Mouse (Mus musculus): ENCODE measurements around the gene Fam118b. TPM values are rescaled to one million over a fixed set of nuclear protein-coding genes. Genes with fewer than 3 reads are reported as not detected.

Fam118b gene
- polyA plus RNA-seq, 1 experiment from 2014 or later: 74.9 TPM

DNA sequence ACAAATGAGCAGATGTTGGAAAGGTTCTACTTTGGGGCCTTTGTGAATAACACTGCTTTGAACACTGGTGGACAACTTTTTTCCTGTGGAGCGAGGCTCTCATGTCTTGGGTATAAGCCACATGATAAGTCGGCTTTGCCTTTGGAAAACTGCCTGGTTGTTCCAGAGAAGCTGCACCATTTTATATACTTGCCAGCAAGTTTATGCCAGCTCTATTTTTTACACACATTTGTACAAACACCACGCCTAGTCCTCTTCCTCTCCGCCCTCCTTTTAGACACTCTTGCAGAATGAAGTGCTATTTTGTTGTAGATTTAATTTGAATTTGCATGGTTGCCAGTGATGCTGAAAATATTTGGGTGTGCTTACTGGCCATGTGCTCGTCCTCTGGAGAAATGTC lies 25.9 kb upstream of the Fam118b start:
- ATAC-seq (ENCODE audit: insufficient read depth, low FRiP score, low TSS enrichment) (no peak), DNase-seq (ENCODE audit: low spot score) (no peak)
- H3K4me3 ChIP-seq (ENCODE audit: low read depth, low read length): no peak overlapping the region
- H3K36me3 ChIP-seq (ENCODE audit: control insufficient read depth, insufficient read depth, low read length): no peaks in the 10 kb centered on the region
- H3K27me3 ChIP-seq (ENCODE audit: control insufficient read depth, insufficient read depth, low read length): peaks cover 4% of the 10 kb centered on the region; the same call in 1 of the 2 replicates
- H3K4me2 ChIP-seq (ENCODE audit: low read depth): no peak overlapping the region
- no peaks in the 10 kb centered on the region for H3K4me1 ChIP-seq (ENCODE audit: control insufficient read depth, insufficient read depth, low read length)
- H3K9ac ChIP-seq (ENCODE audit: low read length): no peak overlapping the region
- H3K9me3 ChIP-seq (ENCODE audit: control insufficient read depth, low read length): no peaks in the 10 kb centered on the region
- 84% methylated on average over 5 of the region's 5 CpGs for WGBS
- H3K27ac ChIP-seq (ENCODE audit: low read depth, low read length): no peak overlapping the region

DNA sequence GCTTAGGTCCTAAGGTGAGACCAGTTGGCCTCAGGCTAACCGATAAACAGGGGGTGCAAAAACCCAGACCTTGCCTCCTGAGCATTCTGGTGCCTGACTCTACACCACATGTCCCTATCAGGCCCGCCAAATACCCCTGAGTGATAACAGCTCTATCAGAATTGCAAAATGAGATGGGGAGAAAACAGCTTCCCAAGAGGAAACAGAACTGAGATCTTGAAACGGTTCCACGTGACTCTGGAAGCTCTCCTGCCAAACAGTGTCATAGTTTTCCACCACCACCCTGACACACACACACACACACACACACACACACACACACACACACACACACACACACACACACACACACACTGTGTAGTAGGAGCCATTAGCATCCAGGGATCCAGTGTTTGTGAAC lies 23.3 kb upstream of the Fam118b start:
- Histone ChIP-seq H3K27me3 (ENCODE audit: control insufficient read depth, insufficient read depth, low read length) (peaks cover 4% of the 10 kb centered on the region; the same call in 1 of the 2 replicates), H3K36me3 (ENCODE audit: control insufficient read depth, insufficient read depth, low read length) (no peaks in the 10 kb centered on the region), H3K4me3 (ENCODE audit: low read depth, low read length) (no peak overlapping the region), H3K9ac (ENCODE audit: low read length) (no peak overlapping the region), H3K4me1 (ENCODE audit: control insufficient read depth, insufficient read depth, low read length) (no peaks in the 10 kb centered on the region), H3K9me3 (ENCODE audit: control insufficient read depth, low read length) (no peaks in the 10 kb centered on the region), H3K4me2 (ENCODE audit: low read depth) (no peak overlapping the region), H3K27ac (ENCODE audit: low read depth, low read length) (no peak overlapping the region)
- no peak for DNase-seq (ENCODE audit: low spot score)
- WGBS: 82% methylated on average over 4 of the region's 4 CpGs
- no peak for ATAC-seq (ENCODE audit: insufficient read depth, low FRiP score, low TSS enrichment)

DNA sequence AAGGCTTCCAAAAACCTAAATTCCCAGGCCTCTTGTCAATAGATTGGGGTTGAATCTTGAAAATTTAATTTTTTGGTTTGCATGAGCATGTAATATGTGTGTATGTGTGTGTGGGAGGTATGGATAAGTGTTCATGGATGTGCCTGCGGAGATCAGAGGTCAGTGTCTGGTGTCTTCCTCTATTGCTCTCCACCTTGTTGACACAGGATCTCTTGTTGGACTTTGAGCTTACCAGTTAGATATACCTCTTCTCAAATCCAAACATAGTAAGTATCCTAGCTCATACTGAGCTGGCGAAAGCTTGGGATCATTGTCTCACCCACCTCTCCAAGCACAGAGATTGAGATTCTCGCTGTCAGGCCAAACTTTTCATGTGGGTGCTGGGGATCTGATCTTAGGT lies 22.8 kb upstream of the Fam118b start:
- no peak overlapping the region for H3K27ac ChIP-seq (ENCODE audit: low read depth, low read length)
- H3K9me3 ChIP-seq (ENCODE audit: control insufficient read depth, low read length): no peaks in the 10 kb centered on the region
- no peak overlapping the region for H3K4me2 ChIP-seq (ENCODE audit: low read depth)
- no peaks in the 10 kb centered on the region for H3K36me3 ChIP-seq (ENCODE audit: control insufficient read depth, insufficient read depth, low read length)
- no peak overlapping the region for H3K4me3 ChIP-seq (ENCODE audit: low read depth, low read length)
- 95% methylated on average over 3 of the region's 3 CpGs for WGBS
- H3K4me1 ChIP-seq (ENCODE audit: control insufficient read depth, insufficient read depth, low read length): no peaks in the 10 kb centered on the region
- H3K27me3 ChIP-seq (ENCODE audit: control insufficient read depth, insufficient read depth, low read length): peaks cover 4% of the 10 kb centered on the region; the same call in 1 of the 2 replicates
- ATAC-seq (ENCODE audit: insufficient read depth, low FRiP score, low TSS enrichment) (no peak), DNase-seq (ENCODE audit: low spot score) (no peak)
- H3K9ac ChIP-seq (ENCODE audit: low read length): no peak overlapping the region

DNA sequence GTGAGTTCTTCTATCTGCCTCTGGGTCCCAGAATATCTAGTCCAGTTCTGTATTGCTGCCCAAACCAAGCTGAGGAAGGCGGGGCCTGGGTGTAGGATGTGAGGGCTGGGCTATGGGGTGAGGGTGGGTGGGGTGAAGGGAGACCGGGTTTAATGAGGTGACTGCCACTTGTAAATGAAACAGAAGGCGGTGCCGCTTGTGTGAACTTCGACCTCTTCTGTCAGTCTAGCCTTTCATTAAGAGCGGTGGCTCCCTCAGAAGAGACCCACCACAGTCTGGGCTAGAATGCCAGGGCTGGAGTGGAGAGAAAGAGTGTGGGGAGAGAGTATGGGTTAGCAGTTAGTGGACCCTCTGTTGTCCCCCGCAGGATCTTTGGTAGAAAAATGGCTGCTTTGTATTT lies 22.4 kb upstream of the Fam118b start:
- H3K4me3 ChIP-seq (ENCODE audit: low read depth, low read length): no peak overlapping the region
- H3K4me2 ChIP-seq (ENCODE audit: low read depth): no peak overlapping the region
- DNase-seq (ENCODE audit: low spot score): no peak
- no peaks in the 10 kb centered on the region for H3K4me1 ChIP-seq (ENCODE audit: control insufficient read depth, insufficient read depth, low read length)
- peak; percentile 38; the same call in 1 of the 2 replicates for ATAC-seq (ENCODE audit: insufficient read depth, low FRiP score, low TSS enrichment)
- WGBS: 17% methylated on average over 7 of the region's 7 CpGs
- no peaks in the 10 kb centered on the region for H3K36me3 ChIP-seq (ENCODE audit: control insufficient read depth, insufficient read depth, low read length)
- H3K9me3 ChIP-seq (ENCODE audit: control insufficient read depth, low read length): no peaks in the 10 kb centered on the region
- H3K27me3 ChIP-seq (ENCODE audit: control insufficient read depth, insufficient read depth, low read length): peaks cover 4% of the 10 kb centered on the region; the same call in 1 of the 2 replicates
- no peak overlapping the region for H3K9ac ChIP-seq (ENCODE audit: low read length)
- no peak overlapping the region for H3K27ac ChIP-seq (ENCODE audit: low read depth, low read length)

DNA sequence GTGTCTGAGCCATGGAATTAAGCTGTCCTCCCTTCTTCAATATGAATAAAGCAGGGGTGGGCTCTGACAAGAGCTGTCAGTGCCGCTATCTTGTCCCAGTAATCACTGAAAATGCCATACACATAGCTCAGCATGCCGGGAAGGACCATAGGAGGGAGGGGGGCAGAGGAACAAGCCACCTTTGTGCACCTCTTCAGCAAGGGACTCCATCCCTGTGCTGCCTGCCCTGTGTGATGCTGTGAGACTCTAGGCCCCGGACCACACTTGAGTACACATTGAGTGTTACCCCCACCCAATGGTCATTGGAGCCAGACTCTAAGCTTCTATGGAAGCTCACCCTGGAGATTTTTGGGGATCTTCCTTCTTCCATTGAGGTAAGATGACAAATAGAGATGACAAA lies 18.7 kb upstream of the Fam118b start:
- no peak overlapping the region for H3K27ac ChIP-seq (ENCODE audit: low read depth, low read length)
- no peak overlapping the region for H3K4me2 ChIP-seq (ENCODE audit: low read depth)
- no peak overlapping the region for H3K4me3 ChIP-seq (ENCODE audit: low read depth, low read length)
- H3K9me3 ChIP-seq (ENCODE audit: control insufficient read depth, low read length): no peaks in the 10 kb centered on the region
- DNase-seq (ENCODE audit: low spot score): no peak
- H3K36me3 ChIP-seq (ENCODE audit: control insufficient read depth, insufficient read depth, low read length): no peaks in the 10 kb centered on the region
- 91% methylated on average over 3 of the region's 3 CpGs for WGBS
- ATAC-seq (ENCODE audit: insufficient read depth, low FRiP score, low TSS enrichment): no peak
- peaks cover 4% of the 10 kb centered on the region; the same call in 1 of the 2 replicates for H3K27me3 ChIP-seq (ENCODE audit: control insufficient read depth, insufficient read depth, low read length)
- H3K9ac ChIP-seq (ENCODE audit: low read length): no peak overlapping the region
- H3K4me1 ChIP-seq (ENCODE audit: control insufficient read depth, insufficient read depth, low read length): 0 out of 2 replicates have a peak, but pooled peaks cover 8% of the 10 kb centered on the region

DNA sequence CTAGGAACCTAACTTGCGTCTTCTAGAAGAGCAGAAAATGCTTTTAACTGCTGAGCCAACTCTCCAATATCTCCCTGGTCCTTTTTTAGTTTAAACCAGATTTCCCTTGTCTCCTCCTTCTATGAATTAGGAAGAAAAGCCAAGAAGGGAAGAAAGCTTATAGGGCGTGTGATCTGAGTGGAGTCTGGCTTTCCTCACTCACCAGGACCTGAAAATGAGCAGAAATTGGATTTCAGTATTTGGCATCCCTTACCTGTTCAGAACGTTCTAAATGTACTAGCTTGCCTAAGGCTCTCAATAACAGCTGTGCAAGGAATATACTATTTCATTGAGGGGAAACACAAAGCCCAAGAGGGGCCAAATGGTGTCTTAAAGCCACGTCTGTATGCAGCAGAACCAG lies 16.7 kb upstream of the Fam118b start:
- no peak for DNase-seq (ENCODE audit: low spot score)
- no peak for ATAC-seq (ENCODE audit: insufficient read depth, low FRiP score, low TSS enrichment)
- Histone ChIP-seq H3K27me3 (ENCODE audit: control insufficient read depth, insufficient read depth, low read length) (peaks cover 4% of the 10 kb centered on the region; the same call in 1 of the 2 replicates), H3K9ac (ENCODE audit: low read length) (no peak overlapping the region), H3K27ac (ENCODE audit: low read depth, low read length) (no peak overlapping the region), H3K36me3 (ENCODE audit: control insufficient read depth, insufficient read depth, low read length) (no peaks in the 10 kb centered on the region; the same call in 1 of the 2 replicates), H3K9me3 (ENCODE audit: control insufficient read depth, low read length) (no peaks in the 10 kb centered on the region), H3K4me3 (ENCODE audit: low read depth, low read length) (no peak overlapping the region), H3K4me1 (ENCODE audit: control insufficient read depth, insufficient read depth, low read length) (0 out of 2 replicates have a peak, but pooled peaks cover 8% of the 10 kb centered on the region), H3K4me2 (ENCODE audit: low read depth) (no peak overlapping the region)
- 80% methylated on average over 4 of the region's 4 CpGs for WGBS

DNA sequence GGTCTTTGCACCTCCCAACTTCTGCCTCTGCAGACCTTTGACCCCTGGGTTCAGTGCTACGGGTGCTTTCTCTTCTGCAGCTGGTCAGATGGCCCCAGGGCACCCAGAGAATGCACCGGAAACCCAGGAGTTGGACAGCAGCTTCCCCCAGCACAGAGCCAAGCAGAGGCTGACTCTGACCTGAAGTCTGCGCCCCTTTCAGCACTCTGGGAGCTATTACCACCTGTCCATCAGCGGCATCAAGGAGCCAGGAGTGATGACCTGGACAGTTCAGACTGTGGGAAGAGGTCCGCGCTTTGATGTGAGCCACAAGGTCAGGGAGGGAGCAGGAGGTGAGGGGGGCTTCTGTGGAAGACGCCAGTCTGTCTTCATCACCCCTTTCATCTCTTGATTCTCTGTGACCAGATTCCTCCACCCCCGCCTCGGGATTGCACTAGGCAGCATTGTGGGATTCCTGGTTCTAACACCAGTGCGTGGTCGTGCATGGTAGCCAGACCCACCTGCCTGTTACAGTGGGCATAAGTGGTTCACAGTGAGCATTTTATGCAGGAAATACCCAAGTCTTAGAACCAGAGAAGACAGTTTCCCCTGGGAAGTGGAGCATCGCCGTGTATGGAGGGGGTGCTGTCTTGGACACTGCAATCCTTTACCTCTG lies 15.9 kb upstream of the Fam118b start:
- Histone ChIP-seq H3K4me1 (ENCODE audit: control insufficient read depth, insufficient read depth, low read length) (0 out of 2 replicates have a peak, but pooled peaks cover 8% of the 10 kb centered on the region), H3K9ac (ENCODE audit: low read length) (no peak overlapping the region), H3K27me3 (ENCODE audit: control insufficient read depth, insufficient read depth, low read length) (no peaks in the 10 kb centered on the region; the same call in 1 of the 2 replicates), H3K4me3 (ENCODE audit: low read depth, low read length) (no peak overlapping the region), H3K27ac (ENCODE audit: low read depth, low read length) (no peak overlapping the region), H3K9me3 (ENCODE audit: control insufficient read depth, low read length) (no peaks in the 10 kb centered on the region), H3K36me3 (ENCODE audit: control insufficient read depth, insufficient read depth, low read length) (no peaks in the 10 kb centered on the region; the same call in 1 of the 2 replicates), H3K4me2 (ENCODE audit: low read depth) (no peak overlapping the region)
- 64% methylated on average over 13 of the region's 13 CpGs for WGBS
- DNase-seq (ENCODE audit: low spot score) (no peak), ATAC-seq (ENCODE audit: insufficient read depth, low FRiP score, low TSS enrichment) (no peak)

DNA sequence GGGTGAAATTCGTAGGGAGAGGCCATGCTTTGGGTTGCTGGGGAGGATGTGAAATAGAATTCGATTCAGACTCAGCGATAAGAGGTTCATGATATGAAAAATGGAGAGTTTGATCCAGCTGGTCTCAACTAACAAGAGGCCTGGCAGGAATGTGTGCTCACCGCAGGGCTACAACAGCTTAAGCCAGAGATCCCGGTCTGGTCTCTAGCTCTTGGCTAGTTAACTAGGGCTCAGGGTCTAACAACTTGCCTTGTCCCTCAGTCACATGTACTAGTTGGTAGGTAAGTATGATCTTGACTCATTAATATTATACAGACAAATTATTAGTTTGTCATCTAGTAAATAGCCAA lies 15.2 kb upstream of the Fam118b start:
- H3K4me2 ChIP-seq (ENCODE audit: low read depth): no peak overlapping the region
- H3K9me3 ChIP-seq (ENCODE audit: control insufficient read depth, low read length): no peaks in the 10 kb centered on the region
- DNase-seq (ENCODE audit: low spot score): no peak
- peaks cover under 1% of the 10 kb centered on the region for H3K36me3 ChIP-seq (ENCODE audit: control insufficient read depth, insufficient read depth, low read length)
- 57% methylated on average over 5 of the region's 5 CpGs for WGBS
- 0 out of 2 replicates have a peak, but pooled peaks cover 8% of the 10 kb centered on the region for H3K4me1 ChIP-seq (ENCODE audit: control insufficient read depth, insufficient read depth, low read length)
- H3K9ac ChIP-seq (ENCODE audit: low read length): no peak overlapping the region
- no peak overlapping the region for H3K4me3 ChIP-seq (ENCODE audit: low read depth, low read length)
- no peaks in the 10 kb centered on the region; the same call in 1 of the 2 replicates for H3K27me3 ChIP-seq (ENCODE audit: control insufficient read depth, insufficient read depth, low read length)
- no peak overlapping the region for H3K27ac ChIP-seq (ENCODE audit: low read depth, low read length)
- ATAC-seq (ENCODE audit: insufficient read depth, low FRiP score, low TSS enrichment): no peak; the same call in 1 of the 2 replicates

Measured in neural tube, embryonic 11.5 days (tissue).